Mouse (Mus musculus) embryonic facial prominence, embryonic 12.5 days (tissue): ENCODE measurements around the gene Ttyh2. TPM values are rescaled to one million over a fixed set of nuclear protein-coding genes. Genes with fewer than 3 reads are reported as not detected.

Source experiments
- ATAC-seq: fragments of 200-750 bp; cut with Nextera tagmentation; 2 replicates; pipeline ENCODE4 v1.8.0; 2017; ENCODE audit not compliant: insufficient number of reproducible peaks, insufficient read depth, low FRiP score, low TSS enrichment
- H3K27ac ChIP-seq: fragments of 300-500 bp; sonication (generic); 2 replicates; pipeline ENCODE4 v1.5.1; 2016; ENCODE audit warnings: mild to moderate bottlenecking
- H3K27me3 ChIP-seq: fragments of 300-500 bp; sonication (generic); 2 replicates; pipeline ENCODE4 v1.6.1; 2016; ENCODE audit warnings: mild to moderate bottlenecking, moderate library complexity
- H3K36me3 ChIP-seq: fragments of 300-500 bp; sonication (generic); 2 replicates; pipeline ENCODE4 v1.6.1; 2016; ENCODE audit warnings: mild to moderate bottlenecking
- H3K4me1 ChIP-seq: fragments of 300-500 bp; sonication (generic); 2 replicates; pipeline ENCODE4 v1.6.1; 2016
- H3K4me2 ChIP-seq: fragments of 300-500 bp; sonication (generic); replicated peaks from 2 replicates; pipeline ENCODE4 v1.6.1; 2016; ENCODE audit warnings: mild to moderate bottlenecking, moderate library complexity
- H3K4me3 ChIP-seq: fragments of 300-500 bp; sonication (generic); 2 replicates; pipeline ENCODE4 v1.5.1; 2016; ENCODE audit warnings: mild to moderate bottlenecking
- H3K9ac ChIP-seq: fragments of 300-500 bp; sonication (generic); 2 replicates; pipeline ENCODE4 v1.6.1; 2016; ENCODE audit warnings: mild to moderate bottlenecking, moderate library complexity
- H3K9me3 ChIP-seq: fragments of 300-500 bp; sonication (generic); 2 replicates; pipeline ENCODE4 v1.6.1; 2016; ENCODE audit warnings: mild to moderate bottlenecking, moderate library complexity
- WGBS: fragments of 180-500 bp; shearing (Covaris S2); methylation state at CpG from one replicate; pipeline ENCODE4 v1.1.7; 2016; 5-methylcytosine and 5-hydroxymethylcytosine counted together
- polyA plus RNA-seq: library from polyadenylated mRNA; unstranded; fragments of >200 nt; fragmentation: Nextera tagmentation; extraction: Ambion mirVana; gene quantifications from 2 replicates; pipeline ENCODE4 v1.2.1, GENCODE M21; 2016

The Ttyh2 gene
- polyA plus RNA-seq, 1 experiment from 2014 or later = 21.6 TPM

DNA sequence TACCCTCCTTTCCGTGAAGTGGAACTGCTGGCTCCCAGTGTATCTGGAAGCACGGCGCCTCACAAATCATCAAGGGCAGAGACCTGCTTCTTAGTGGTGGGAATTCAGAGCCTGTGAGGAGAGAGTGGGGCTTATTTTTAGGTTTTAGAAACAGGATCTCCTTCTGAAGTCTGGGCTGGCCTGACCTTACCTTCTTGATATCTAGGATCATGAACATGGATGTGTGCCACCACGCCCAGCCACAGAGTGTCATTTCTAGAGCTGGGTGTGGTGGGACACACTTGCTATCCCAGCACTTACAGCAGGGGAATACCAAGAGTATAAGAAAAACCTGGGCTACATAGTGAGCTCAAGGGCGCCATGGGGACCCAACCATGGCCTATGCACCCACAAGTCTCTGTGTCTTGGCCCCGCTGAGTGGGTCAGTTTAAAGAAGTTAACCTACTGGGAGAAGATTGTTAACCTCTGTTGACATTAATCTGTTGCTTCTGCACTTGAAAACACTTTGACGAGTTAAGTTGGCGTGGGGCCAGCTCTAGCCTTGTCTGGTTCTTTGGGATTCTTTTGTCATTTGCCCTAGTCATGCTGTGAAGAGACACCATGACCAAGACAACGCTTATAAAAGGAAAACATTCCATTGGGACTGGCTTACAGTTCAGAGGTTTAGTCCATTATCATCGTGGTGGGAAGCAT lies 7.9 kb downstream of the Ttyh2 start:
- H3K4me3 ChIP-seq = no peak overlapping the region
- no peak overlapping the region for H3K4me2 ChIP-seq
- H3K9me3 ChIP-seq = no peaks in the 10 kb centered on the region
- no peak overlapping the region for H3K27ac ChIP-seq
- ATAC-seq = no peak
- no peaks in the 10 kb centered on the region for H3K27me3 ChIP-seq
- 88% methylated on average over 10 of the region's 10 CpGs for WGBS
- H3K4me1 ChIP-seq = peaks cover 41% of the 10 kb centered on the region
- no peak overlapping the region for H3K9ac ChIP-seq
- 0 out of 2 replicates have a peak, but pooled peaks cover 5% of the 10 kb centered on the region for H3K36me3 ChIP-seq

DNA sequence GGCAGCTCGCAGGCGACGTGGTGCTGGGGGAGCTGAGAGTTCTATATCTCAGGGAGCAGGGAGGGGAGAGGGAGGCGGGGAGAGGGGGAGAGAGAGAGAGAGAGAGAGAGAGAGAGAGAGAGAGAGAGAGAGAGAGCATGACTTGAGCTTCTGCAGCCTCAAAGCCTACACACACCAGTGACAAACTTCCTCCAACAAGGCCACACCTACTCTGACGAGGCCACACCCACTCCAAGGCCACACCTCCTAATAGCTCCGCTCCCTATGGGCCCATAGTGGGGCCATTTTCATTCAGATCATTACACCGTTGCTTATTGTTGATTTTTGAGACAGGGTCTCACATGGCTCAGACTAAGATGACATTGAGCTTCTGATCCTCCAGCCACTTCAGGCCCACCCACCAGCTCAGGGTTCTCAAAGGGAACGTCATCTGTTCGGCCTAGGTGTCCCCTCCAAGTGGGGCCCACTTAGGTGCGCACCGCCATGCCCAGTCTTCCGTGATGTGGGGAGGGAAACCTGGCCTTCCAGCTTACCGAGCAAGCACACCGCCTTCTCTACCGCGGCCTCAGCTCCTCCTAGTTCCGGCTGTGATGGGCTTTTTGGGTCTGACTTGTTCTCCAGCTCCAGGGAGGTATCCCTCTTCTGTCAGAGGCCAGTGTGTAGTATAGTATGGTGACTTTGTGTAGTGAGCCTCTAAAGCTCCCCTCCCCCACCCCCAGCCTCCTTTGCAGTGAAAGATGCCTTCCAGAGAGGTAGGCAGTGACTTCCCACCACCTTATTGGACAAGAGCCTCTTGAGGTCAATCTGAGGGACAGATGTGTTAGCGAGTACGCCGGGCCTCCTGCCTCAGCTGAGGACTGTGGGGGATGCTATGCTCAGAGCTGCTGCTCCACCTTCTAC lies 8.7 kb downstream of the Ttyh2 start:
- 0 out of 2 replicates have a peak, but pooled peaks cover 5% of the 10 kb centered on the region for H3K36me3 ChIP-seq
- 74% methylated on average over 20 of the region's 20 CpGs for WGBS

DNA sequence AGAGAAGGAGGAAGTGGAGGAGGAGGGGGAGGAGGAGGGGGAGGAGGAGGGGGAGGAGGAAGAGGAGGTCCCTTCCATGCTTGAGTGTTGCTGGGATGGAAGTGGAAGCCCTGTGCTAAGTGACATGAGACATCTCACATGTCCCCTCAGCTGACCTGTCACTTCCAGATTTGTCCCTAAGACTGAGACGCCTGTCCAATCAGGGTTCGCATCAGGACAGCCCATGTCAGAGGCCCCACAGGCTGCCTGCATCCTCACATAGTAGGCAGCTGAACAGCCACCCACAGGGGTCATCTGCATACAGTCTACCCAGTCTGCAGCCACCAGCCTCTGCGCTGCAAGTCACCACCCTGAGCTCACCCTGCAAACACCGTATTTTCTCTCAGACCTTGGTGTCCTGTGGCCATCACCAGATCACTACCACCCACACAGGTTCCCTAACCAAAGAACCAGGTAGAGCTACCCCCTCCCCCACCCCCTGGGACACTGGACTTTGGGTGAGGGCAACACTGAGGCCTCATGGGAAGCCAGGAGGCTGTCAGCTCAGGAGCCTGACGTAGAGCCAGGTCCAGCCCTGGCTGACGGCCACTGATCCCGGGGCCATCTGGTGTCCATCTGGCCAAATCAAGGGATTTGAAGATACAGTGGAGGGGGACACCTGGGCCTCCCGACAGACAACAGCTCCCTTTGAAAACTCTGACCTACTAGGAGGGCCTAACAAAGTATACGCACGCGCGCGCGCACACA lies 9.6 kb downstream of the Ttyh2 start:
- 0 out of 2 replicates have a peak, but pooled peaks cover 7% of the 10 kb centered on the region for H3K36me3 ChIP-seq
- H3K9ac ChIP-seq = no peak overlapping the region
- no peak overlapping the region for H3K4me3 ChIP-seq
- no peak for ATAC-seq
- WGBS = 46% methylated on average over 8 of the region's 14 CpGs
- H3K4me1 ChIP-seq = peaks cover 32% of the 10 kb centered on the region
- peak overlapping the region; percentile 18 for H3K27ac ChIP-seq
- no peak overlapping the region for H3K4me2 ChIP-seq
- no peaks in the 10 kb centered on the region for H3K9me3 ChIP-seq
- no peaks in the 10 kb centered on the region for H3K27me3 ChIP-seq

More for the DNA sequence above, 8.7 kb downstream of the Ttyh2 start:
- Histone ChIP-seq H3K4me1 (peaks cover 40% of the 10 kb centered on the region), H3K4me2 (no peak overlapping the region), H3K4me3 (no peak overlapping the region), H3K9me3 (no peaks in the 10 kb centered on the region), H3K27ac (peak overlapping the region; percentile 18; the same call in 1 of the 2 replicates), H3K27me3 (no peaks in the 10 kb centered on the region), H3K9ac (no peak overlapping the region)
- ATAC-seq = no peak

DNA sequence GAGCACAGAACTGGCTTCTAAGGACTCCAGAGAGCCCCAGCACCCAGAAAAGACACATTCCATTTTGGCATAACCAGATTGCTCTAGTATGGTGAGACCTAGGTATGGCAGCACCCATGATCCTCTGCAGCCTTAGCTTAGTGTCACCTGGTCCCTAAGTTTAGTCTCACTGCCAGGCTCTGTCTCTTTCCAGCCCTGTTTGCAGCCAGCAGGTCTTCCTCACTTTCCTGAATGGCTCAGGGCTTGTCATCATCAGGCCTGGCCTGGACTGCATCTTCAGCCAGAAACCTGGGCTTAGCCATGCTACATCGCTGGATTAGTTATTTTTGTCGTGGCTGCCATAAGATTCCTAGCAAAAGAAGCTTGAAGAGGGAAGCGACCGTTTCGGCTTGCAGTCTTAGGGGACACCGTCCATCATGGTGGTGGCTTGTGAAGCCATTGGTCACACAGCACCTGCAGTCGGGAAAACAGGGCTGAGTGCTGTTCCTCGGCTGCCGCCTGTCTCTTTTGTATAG lies 10.4 kb downstream of the Ttyh2 start:
- Histone ChIP-seq H3K4me3 (no peak overlapping the region), H3K9me3 (no peaks in the 10 kb centered on the region), H3K27me3 (no peaks in the 10 kb centered on the region), H3K27ac (peak overlapping the region; percentile 18; the same call in 1 of the 2 replicates), H3K4me1 (peaks cover 32% of the 10 kb centered on the region), H3K4me2 (no peak overlapping the region), H3K9ac (no peak overlapping the region), H3K36me3 (peaks cover 15% of the 10 kb centered on the region; the same call in 1 of the 2 replicates)
- 83% methylated on average over 9 of the region's 9 CpGs for WGBS
- ATAC-seq = no peak

DNA sequence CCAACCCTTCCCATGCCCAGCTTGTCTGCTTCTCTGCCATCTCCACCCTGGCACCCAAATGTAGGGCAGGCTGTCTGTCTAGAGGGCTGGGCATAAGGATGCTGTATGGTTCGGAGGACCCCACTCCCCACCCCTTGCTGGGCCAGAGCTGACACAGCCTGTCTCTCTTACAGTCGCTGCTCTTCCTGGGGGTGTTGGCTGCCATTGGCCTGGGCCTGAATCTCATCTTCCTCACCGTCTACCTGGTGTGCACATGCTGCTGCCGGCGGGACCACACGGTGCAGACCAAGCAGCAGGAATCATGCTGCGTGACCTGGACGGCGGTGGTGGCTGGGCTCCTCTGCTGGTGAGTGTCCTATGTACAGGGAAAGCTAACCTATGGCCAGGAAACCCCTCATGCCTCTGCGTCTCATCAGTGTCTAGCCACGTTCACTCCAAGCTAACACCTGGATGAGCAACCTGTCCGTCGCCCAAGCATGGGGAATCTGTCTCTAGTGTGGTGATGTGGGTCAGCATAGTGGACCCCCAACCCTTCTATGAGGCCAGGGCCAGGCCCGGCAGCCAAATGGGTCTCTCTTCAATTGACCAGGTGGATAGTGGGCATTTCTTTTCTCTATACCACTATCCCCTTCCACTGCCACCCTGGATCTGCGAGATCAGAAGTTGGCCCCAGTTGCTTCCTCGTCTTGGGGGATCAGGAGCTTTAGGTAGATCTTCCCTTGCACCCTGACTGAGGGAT lies 11.2 kb downstream of the Ttyh2 start:
- H3K9me3 ChIP-seq = no peaks in the 10 kb centered on the region
- ATAC-seq = no peak
- peaks cover 15% of the 10 kb centered on the region; the same call in 1 of the 2 replicates for H3K36me3 ChIP-seq
- 91% methylated on average over 16 of the region's 16 CpGs for WGBS
- no peak overlapping the region for H3K9ac ChIP-seq
- H3K4me1 ChIP-seq = peaks cover 32% of the 10 kb centered on the region
- H3K4me2 ChIP-seq = no peak overlapping the region
- H3K27me3 ChIP-seq = no peaks in the 10 kb centered on the region
- H3K4me3 ChIP-seq = no peak overlapping the region
- H3K27ac ChIP-seq = 0 out of 2 replicates have a peak overlapping the region, but pooled peaks have one; percentile 1

DNA sequence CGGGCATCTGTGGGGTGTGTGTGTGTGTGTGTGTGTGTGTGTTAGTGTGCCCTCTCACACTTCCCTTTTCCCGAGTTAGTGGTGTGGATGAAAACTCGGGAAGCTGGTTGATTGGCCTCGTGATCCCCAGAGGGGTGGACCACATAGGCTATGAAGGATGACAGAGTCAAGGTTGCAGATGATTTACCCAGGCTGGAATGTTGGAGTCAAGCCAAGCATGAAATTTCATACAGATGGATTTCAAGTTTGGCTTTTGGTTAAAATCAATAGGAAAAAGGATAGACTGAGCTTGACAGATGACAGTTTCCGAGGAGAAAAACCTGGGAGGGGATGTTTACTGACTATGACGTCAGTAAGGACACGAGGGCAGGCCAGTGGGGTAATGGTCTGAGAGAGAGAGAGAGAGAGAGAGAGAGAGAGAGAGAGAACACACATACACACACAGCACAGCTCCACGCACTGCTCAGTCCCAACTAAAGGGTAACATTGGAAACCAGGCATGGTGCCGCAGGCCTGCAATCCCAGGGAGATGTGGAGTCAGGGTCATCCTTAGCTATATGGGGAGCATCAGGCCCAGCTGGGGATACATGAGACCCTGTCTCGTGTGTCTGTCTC lies 12.4 kb downstream of the Ttyh2 start:
- ATAC-seq = no peak
- H3K9ac ChIP-seq = no peak overlapping the region
- H3K36me3 ChIP-seq = peaks cover 15% of the 10 kb centered on the region; the same call in 1 of the 2 replicates

DNA sequence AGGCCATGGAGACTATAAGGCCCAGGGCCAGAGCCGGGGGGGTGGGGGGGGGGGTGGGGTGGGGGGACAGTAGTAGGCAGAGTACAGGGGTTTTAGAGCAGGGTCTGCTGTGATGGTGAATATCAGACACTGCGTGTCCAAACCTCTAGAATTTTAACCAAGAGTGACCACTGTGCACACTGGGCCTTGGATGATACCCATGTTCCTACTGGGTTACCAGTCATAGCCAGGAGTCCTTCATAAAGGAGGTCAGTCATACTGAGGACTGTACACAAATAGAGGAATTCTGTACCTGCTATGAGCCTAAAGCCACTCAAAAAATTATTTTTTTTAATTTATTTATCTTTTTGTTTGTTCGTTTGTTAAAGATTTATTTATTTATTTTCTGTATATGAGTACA lies 13.5 kb downstream of the Ttyh2 start:
- no peaks in the 10 kb centered on the region for H3K9me3 ChIP-seq
- H3K27ac ChIP-seq = no peak overlapping the region
- WGBS = 89% methylated on average over 3 of the region's 3 CpGs

More for the DNA sequence above, 12.4 kb downstream of the Ttyh2 start:
- no peak overlapping the region for H3K4me2 ChIP-seq
- 31% methylated on average over 10 of the region's 10 CpGs for WGBS
- no peaks in the 10 kb centered on the region for H3K9me3 ChIP-seq
- H3K4me1 ChIP-seq = peaks cover 34% of the 10 kb centered on the region
- peak overlapping the region; percentile 88 for H3K27ac ChIP-seq
- no peak overlapping the region for H3K4me3 ChIP-seq
- no peaks in the 10 kb centered on the region for H3K27me3 ChIP-seq

DNA sequence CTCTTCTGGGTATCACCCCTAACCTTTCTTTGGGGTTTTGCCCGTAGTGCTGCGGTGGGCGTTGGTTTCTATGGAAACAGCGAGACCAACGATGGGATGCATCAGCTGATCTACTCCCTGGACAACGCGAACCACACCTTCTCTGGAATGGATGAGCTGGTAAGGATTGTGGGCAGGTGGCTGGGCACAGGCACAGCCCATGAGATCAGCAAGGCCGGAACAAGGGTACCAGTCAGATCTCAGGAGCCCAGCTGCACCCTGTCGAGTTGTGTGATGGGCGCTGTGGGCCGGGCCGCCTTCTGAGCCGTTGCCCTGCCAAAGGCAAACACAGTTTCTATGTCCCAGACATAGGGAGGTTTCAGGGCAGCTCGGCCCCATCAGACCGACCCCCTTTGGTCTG lies 15.0 kb downstream of the Ttyh2 start:
- no peak overlapping the region for H3K4me3 ChIP-seq
- H3K27me3 ChIP-seq = no peaks in the 10 kb centered on the region
- H3K27ac ChIP-seq = no peak overlapping the region
- ATAC-seq = no peak
- no peaks in the 10 kb centered on the region for H3K9me3 ChIP-seq
- peaks cover 21% of the 10 kb centered on the region for H3K4me1 ChIP-seq
- no peak overlapping the region for H3K9ac ChIP-seq
- peaks cover 18% of the 10 kb centered on the region; the same call in 1 of the 2 replicates for H3K36me3 ChIP-seq
- WGBS = 91% methylated on average over 15 of the region's 15 CpGs
- H3K4me2 ChIP-seq = no peak overlapping the region

More for the DNA sequence above, 13.5 kb downstream of the Ttyh2 start:
- Histone ChIP-seq H3K27me3 (no peaks in the 10 kb centered on the region), H3K4me3 (no peak overlapping the region), H3K9ac (no peak overlapping the region), H3K4me1 (peaks cover 32% of the 10 kb centered on the region), H3K4me2 (no peak overlapping the region), H3K36me3 (peaks cover 15% of the 10 kb centered on the region; the same call in 1 of the 2 replicates)
- no peak for ATAC-seq

DNA sequence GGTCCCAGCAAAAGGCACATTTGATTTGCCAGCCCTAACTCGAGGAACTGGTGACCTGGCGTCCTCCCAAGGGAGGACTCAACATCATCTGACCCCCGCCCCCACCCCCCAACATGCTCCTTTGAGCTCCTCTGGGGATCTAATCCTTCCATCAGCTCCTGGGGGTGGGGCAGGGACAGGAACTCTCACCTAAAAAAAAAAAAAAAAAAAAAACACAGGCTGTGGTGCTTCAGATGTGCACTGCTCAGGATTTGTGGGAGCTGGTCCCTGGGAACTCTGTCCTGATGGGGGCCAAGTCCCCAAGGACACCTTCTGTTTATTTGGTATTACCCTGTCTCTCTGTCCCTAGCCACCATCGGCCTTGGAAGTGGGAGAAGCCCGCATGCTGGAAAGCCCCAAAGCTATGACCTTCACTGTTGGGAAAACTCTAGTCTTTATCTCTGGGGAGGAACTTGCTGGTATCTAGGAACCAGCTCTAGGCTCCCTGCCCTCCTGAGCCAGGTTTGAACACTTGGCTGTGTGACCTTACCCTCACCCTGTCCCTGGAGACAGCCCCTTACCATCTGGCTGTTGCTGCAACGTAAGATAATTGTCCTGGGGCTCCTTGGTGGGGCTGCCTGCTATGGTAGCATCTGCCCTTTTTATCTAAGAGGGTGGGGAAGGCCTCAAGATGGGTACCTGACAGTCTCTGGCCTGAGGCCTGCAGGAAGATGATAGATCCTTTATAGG lies 16.4 kb downstream of the Ttyh2 start:
- Histone ChIP-seq H3K27me3 (no peaks in the 10 kb centered on the region), H3K27ac (no peak overlapping the region), H3K9me3 (no peaks in the 10 kb centered on the region), H3K36me3 (peaks cover 20% of the 10 kb centered on the region; the same call in 1 of the 2 replicates), H3K4me3 (no peak overlapping the region), H3K9ac (no peak overlapping the region), H3K4me2 (no peak overlapping the region), H3K4me1 (peaks cover 16% of the 10 kb centered on the region)
- WGBS = 65% methylated on average over 6 of the region's 6 CpGs
- ATAC-seq = no peak

DNA sequence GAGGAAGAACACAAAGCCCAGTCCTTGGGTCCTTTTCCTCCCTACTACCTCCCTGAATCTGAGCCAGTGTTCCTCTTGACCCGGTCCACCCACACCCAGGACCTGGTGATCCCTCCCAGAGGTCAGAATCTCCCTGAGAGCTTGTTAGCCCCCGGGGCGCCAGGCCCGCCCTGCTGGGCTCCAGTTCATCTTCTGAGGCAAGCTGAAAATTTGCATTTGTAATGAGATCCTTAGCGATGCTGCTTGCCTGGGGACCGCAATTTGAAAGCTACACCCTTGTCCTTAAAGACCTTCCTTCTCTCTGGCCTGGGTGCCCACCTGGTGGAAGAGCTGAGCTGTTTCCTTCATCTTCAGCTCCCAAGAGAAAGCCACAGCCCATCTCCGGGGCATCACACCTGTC lies 17.4 kb downstream of the Ttyh2 start:
- WGBS = 43% methylated on average over 7 of the region's 7 CpGs
- Histone ChIP-seq H3K27ac (no peak overlapping the region), H3K9me3 (no peaks in the 10 kb centered on the region), H3K9ac (no peak overlapping the region), H3K27me3 (no peaks in the 10 kb centered on the region), H3K4me1 (peaks cover 9% of the 10 kb centered on the region; the same call in 1 of the 2 replicates), H3K4me2 (no peak overlapping the region), H3K4me3 (no peak overlapping the region), H3K36me3 (peaks cover 26% of the 10 kb centered on the region; the same call in 1 of the 2 replicates)
- ATAC-seq = no peak
